Mouse (Mus musculus) adrenal gland, postnatal 25 days (tissue): ENCODE data around the gene Leap2. TPM values are rescaled to one million over a fixed set of nuclear protein-coding genes. Genes with fewer than 3 reads are reported as not detected.
A peak's percentile ranks its signal among the peaks of the same experiment; 100 is the strongest.

Source experiments
- DNase-seq: peaks from one replicate; pipeline ENCODE4 v3.0.0; 2021; ENCODE audit warnings: mixed read lengths
- long read RNA-seq: library from polyadenylated mRNA; stranded (forward); transcript quantifications from one replicate; pipeline ENCODE4 v2.0.0, GENCODE M21; 2021
- total RNA-seq: library from RNA; stranded (reverse); gene quantifications from 2 replicates; pipeline ENCODE4 v1.2.3, GENCODE M21; 2021

The Leap2 gene
- not detected in 2 replicates for total RNA-seq
- long read RNA-seq, transcript Leap2-201 (3 exons, 531 nt) = major isoform, 11 of 16 reads
- long read RNA-seq, partial matches to known transcripts = 5 of 16 reads
- long read RNA-seq, other reads (novel, unspliced or antisense) = 0 of 16 reads

- no peak for DNase-seq
Observed at GRCm38 (mm10) chr11:53423036-53423435, at the start of gene Leap2. TSS of gene Leap2 (minus strand) at chr11:53423170.

- no peak for DNase-seq
Observed at GRCm38 (mm10) chr11:53472709-53473108, 49.7 kb upstream of the Leap2 start.

- DNase-seq = peak; percentile 91
Observed at GRCm38 (mm10) chr11:53469968-53470695, 47.2 kb upstream of the Leap2 start, which contains the start of gene Gm9837. TSS of gene Gm9837 (minus strand) at chr11:53470479.

- DNase-seq = no peak
Observed at GRCm38 (mm10) chr11:53469294-53469967, 46.5 kb upstream of the Leap2 start.

- peak; percentile 83 for DNase-seq
Observed at GRCm38 (mm10) chr11:53466231-53466971, 43.4 kb upstream of the Leap2 start.

- peak; percentile 35 for DNase-seq
Observed at GRCm38 (mm10) chr11:53463551-53464424, 40.8 kb upstream of the Leap2 start.

GRCm38 (mm10) chr11:53461727-53462126 is 38.8 kb upstream of the Leap2 start:
- DNase-seq = no peak

- DNase-seq = no peak
Observed at GRCm38 (mm10) chr11:53460192-53460591, 37.2 kb upstream of the Leap2 start.

GRCm38 (mm10) chr11:53458996-53459395 is 36.0 kb upstream of the Leap2 start:
- no peak for DNase-seq

GRCm38 (mm10) chr11:53457372-53457954 is 34.5 kb upstream of the Leap2 start:
- no peak for DNase-seq

GRCm38 (mm10) chr11:53456474-53457371 is 33.8 kb upstream of the Leap2 start, which contains the start of the genes Gm10447 and Shroom1:
TSS of gene Gm10447 (minus strand) at chr11:53457110.
TSS of gene Shroom1 (plus strand) at chr11:53457205.
- DNase-seq = peak; percentile 70

GRCm38 (mm10) chr11:53453031-53453430 is 30.1 kb upstream of the Leap2 start:
- DNase-seq = no peak

GRCm38 (mm10) chr11:53452396-53452795 is 29.4 kb upstream of the Leap2 start:
- DNase-seq = peak; percentile 39

- DNase-seq = no peak
Observed at GRCm38 (mm10) chr11:53451361-53451760, 28.4 kb upstream of the Leap2 start.

GRCm38 (mm10) chr11:53450070-53450705 is 27.2 kb upstream of the Leap2 start:
- no peak for DNase-seq

GRCm38 (mm10) chr11:53448529-53448928 is 25.6 kb upstream of the Leap2 start:
- DNase-seq = peak; percentile 84

GRCm38 (mm10) chr11:53447996-53448395 is 25.0 kb upstream of the Leap2 start:
- no peak for DNase-seq

GRCm38 (mm10) chr11:53446183-53446582 is 23.2 kb upstream of the Leap2 start:
- no peak for DNase-seq

- peak; percentile 29 for DNase-seq
Observed at GRCm38 (mm10) chr11:53445562-53445961, 22.6 kb upstream of the Leap2 start.
